Mouse (Mus musculus): Measurements from ENCODE around the gene Aanat. TPM values are rescaled to one million over a fixed set of nuclear protein-coding genes. Genes with fewer than 3 reads are reported as not detected.

Aanat gene
- total and polyA plus RNA-seq, 3 experiments, result not detected

- no peak for TF ChIP-seq USF2 (IDR thresholded peaks at IDR 0.05; ENCODE audit: borderline replicate concordance in 1 of 2, insufficient read depth in 1 of 2, low read depth in 1 of 2, low read length in 2 of 2)
- TF ChIP-seq TBP (IDR thresholded peaks at IDR 0.05; ENCODE audit: low read depth, low read length), result 0 out of 2 replicates have a peak, but pooled peaks have one; percentile 46
- TF ChIP-seq MAZ (IDR thresholded peaks at IDR 0.05; ENCODE audit: low read depth, low read length), result no peak
Observed at GRCm38 (mm10) chr11:116624131-116624832, 38.0 kb downstream of the Aanat start (continued).

- Histone ChIP-seq H3K4me1 (ENCODE audit: control insufficient read depth in 1 of 2, insufficient read depth in 2 of 2, low read length in 2 of 2) (peaks cover 15 to 56% of the 10 kb centered on the region in 2 experiments), H3K4me3 (ENCODE audit: control insufficient read depth in 1 of 2, insufficient read depth in 1 of 2, low read depth in 2 of 2, low read length in 2 of 2) (peak overlapping the region; percentile 4 to 19; a peak in 2 of 4 replicates), H3K27ac (ENCODE audit: control insufficient read depth, low read depth, low read length) (peak overlapping the region; percentile 1; the same call in 1 of the 2 replicates), H3K9ac (ENCODE audit: control insufficient read depth, low read depth, low read length, poor library complexity, severe bottlenecking) (peak overlapping the region; percentile 11), H3K36me3 (ENCODE audit: control insufficient read depth in 1 of 2, insufficient read depth in 2 of 2, low read length in 2 of 2) (peaks cover 0 to 17% of the 10 kb centered on the region in 2 experiments; a peak in 2 of 4 replicates), H3K79me2 (ENCODE audit: control insufficient read depth, insufficient read depth, low read length, poor library complexity) (peaks cover 6% of the 10 kb centered on the region; the same call in 1 of the 2 replicates), H3K27me3 (ENCODE audit: control insufficient read depth in 1 of 2, insufficient read depth in 2 of 2, low read length in 2 of 2) (no peaks in the 10 kb centered on the region), H3K9me3 (replicated peaks; ENCODE audit: insufficient read depth, low read length) (no peaks in the 10 kb centered on the region)
- peak; percentile 92 for DNase-seq (ENCODE audit: low read depth, low spot score)
- no peak for TF ChIP-seq ZMIZ1 (IDR thresholded peaks at IDR 0.05; ENCODE audit: low read depth, low read length)
- no peak for TF ChIP-seq ZKSCAN1 (IDR thresholded peaks at IDR 0.05; ENCODE audit: low read depth, low read length)
- TF ChIP-seq MYC (IDR thresholded peaks at IDR 0.05; ENCODE audit: low read depth, low read length), result no peak
- no peak for TF ChIP-seq ZC3H11A (IDR thresholded peaks at IDR 0.05; ENCODE audit: low read depth, low read length)
- TF ChIP-seq E2F4 (IDR thresholded peaks at IDR 0.05; ENCODE audit: borderline replicate concordance, low read depth, low read length), result no peak
- TF ChIP-seq MEF2A (IDR thresholded peaks at IDR 0.05; ENCODE audit: extremely low read depth, insufficient replicate concordance, low read depth, low read length, poor library complexity, severe bottlenecking), result no peak
- TF ChIP-seq CHD1 (IDR thresholded peaks at IDR 0.05; ENCODE audit: low read depth, low read length), result no peak
- peak; percentile 37; the same call in 1 of the 2 replicates for TF ChIP-seq MAFK (IDR thresholded peaks at IDR 0.05; ENCODE audit: borderline replicate concordance, low read depth, low read length)
- no peak for TF ChIP-seq CHD2 (IDR thresholded peaks at IDR 0.05; ENCODE audit: low read length)
- TF ChIP-seq KAT2A (conservative IDR thresholded peaks at IDR 0.05; ENCODE audit: low read depth, low read length), result no peak
- no peak for TF ChIP-seq TAL1 (IDR thresholded peaks at IDR 0.05; ENCODE audit: low read length)
- no peak for TF ChIP-seq POLR2AphosphoS2 (IDR thresholded peaks at IDR 0.05; ENCODE audit: low read length)
- TF ChIP-seq MAX (IDR thresholded peaks at IDR 0.05; ENCODE audit: low read length), result no peak
- peak; percentile 81 to 99 (median 82) for TF ChIP-seq CTCF (IDR thresholded peaks at IDR 0.05 in 2 of 3, conservative IDR thresholded peaks at IDR 0.05 in 1 of 3; ENCODE audit: control insufficient read depth in 1 of 3, insufficient read depth in 1 of 3, low read depth in 2 of 3, low read length in 3 of 3, poor library complexity in 1 of 3, severe bottlenecking in 1 of 3)
- TF ChIP-seq BHLHE40 (IDR thresholded peaks at IDR 0.05; ENCODE audit: borderline replicate concordance, low read depth, low read length), result 0 out of 2 replicates have a peak, but pooled peaks have one; percentile 6
- no peak for TF ChIP-seq NRF1 (IDR thresholded peaks at IDR 0.05; ENCODE audit: insufficient read depth, low read depth, low read length, poor library complexity, severe bottlenecking)
- no peak for TF ChIP-seq GATA1 (IDR thresholded peaks at IDR 0.05; ENCODE audit: low read depth, low read length)
- TF ChIP-seq MAZ (IDR thresholded peaks at IDR 0.05; ENCODE audit: low read depth, low read length), result peak; percentile 60; the same call in 1 of the 2 replicates
- TF ChIP-seq RCOR1 (IDR thresholded peaks at IDR 0.05; ENCODE audit: low read depth, low read length), result no peak
- peak; percentile 52; the same call in 1 of the 2 replicates for TF ChIP-seq HCFC1 (IDR thresholded peaks at IDR 0.05; ENCODE audit: low read depth, low read length)
- no peak for TF ChIP-seq GABPA (IDR thresholded peaks at IDR 0.05; ENCODE audit: low read depth, low read length)
- no peak for TF ChIP-seq JUND (IDR thresholded peaks at IDR 0.05; ENCODE audit: low read depth, low read length)
- TF ChIP-seq MYB (IDR thresholded peaks at IDR 0.05; ENCODE audit: low read depth, low read length), result no peak
- no peak for TF ChIP-seq USF2 (IDR thresholded peaks at IDR 0.05; ENCODE audit: borderline replicate concordance in 1 of 2, insufficient read depth in 1 of 2, low read depth in 1 of 2, low read length in 2 of 2)
- TF ChIP-seq POLR2A (IDR thresholded peaks at IDR 0.05; ENCODE audit: control insufficient read depth in 1 of 2, insufficient read depth in 1 of 2, low read depth in 1 of 2, low read length in 2 of 2, poor library complexity in 1 of 2), result no peak
- no peak for TF ChIP-seq POLR2AphosphoS5 (IDR thresholded peaks at IDR 0.05; ENCODE audit: borderline replicate concordance, low read depth, low read length)
- no peak for TF ChIP-seq USF1 (IDR thresholded peaks at IDR 0.05; ENCODE audit: low read depth, low read length)
- TF ChIP-seq RAD21 (IDR thresholded peaks at IDR 0.05; ENCODE audit: low read depth, low read length), result peak; percentile 11; the same call in 1 of the 2 replicates
- no peak; the same call in 1 of the 2 replicates for TF ChIP-seq ZNF384 (IDR thresholded peaks at IDR 0.05; ENCODE audit: low read depth, low read length)
- no peak for TF ChIP-seq NELFE (IDR thresholded peaks at IDR 0.05; ENCODE audit: low read depth, low read length)
Observed at GRCm38 (mm10) chr11:116625081-116626000, 39.1 kb downstream of the Aanat start.
